Mouse (Mus musculus) forebrain, postnatal 0 days (tissue): ENCODE measurements around the gene Cacna1g. TPM values are rescaled to one million over a fixed set of nuclear protein-coding genes. Genes with fewer than 3 reads are reported as not detected.

ENCODE experiments used
- ATAC-seq: fragments of 200-750 bp; cut with Nextera tagmentation; 2 replicates; pipeline ENCODE4 v1.8.0; 2017; ENCODE audit warnings: mild to moderate bottlenecking, moderate library complexity
- DNase-seq: peaks from one replicate; pipeline ENCODE4 v3.0.0-alpha.2; 2015
- H3K27ac ChIP-seq: fragments of 300-500 bp; sonication (generic); 2 replicates; pipeline ENCODE4 v1.5.1; 2014; ENCODE audit warnings: low read depth, mild to moderate bottlenecking, antibody characterized with exemption, low read length, moderate library complexity, mixed read lengths
- H3K27me3 ChIP-seq: fragments of 300-500 bp; sonication (generic); 2 replicates; pipeline ENCODE4 v1.6.1; 2014; ENCODE audit warnings: mild to moderate bottlenecking, low read length, mixed read lengths; ENCODE audit not compliant: insufficient read depth
- H3K36me3 ChIP-seq: fragments of 300-500 bp; sonication (generic); 2 replicates; pipeline ENCODE4 v1.6.1; 2014; ENCODE audit warnings: mild to moderate bottlenecking, moderate library complexity; ENCODE audit not compliant: insufficient read depth
- H3K4me1 ChIP-seq: fragments of 300-500 bp; sonication (generic); 2 replicates; pipeline ENCODE4 v1.6.1; 2014; ENCODE audit warnings: antibody characterized with exemption; ENCODE audit not compliant: insufficient read depth
- H3K4me2 ChIP-seq: fragments of 300-500 bp; sonication (generic); 2 replicates; pipeline ENCODE4 v1.6.1; 2014; ENCODE audit warnings: low read depth, mild to moderate bottlenecking, moderate library complexity
- H3K4me3 ChIP-seq: fragments of 300-500 bp; sonication (generic); 2 replicates; pipeline ENCODE4 v1.5.1; 2014; ENCODE audit warnings: low read depth, low read length, mixed read lengths
- H3K9ac ChIP-seq: fragments of 300-500 bp; sonication (generic); 2 replicates; pipeline ENCODE4 v1.6.1; 2014; ENCODE audit warnings: mild to moderate bottlenecking
- H3K9me3 ChIP-seq: fragments of 300-500 bp; sonication (generic); 2 replicates; pipeline ENCODE4 v1.6.1; 2016; ENCODE audit warnings: low read length
- CTCF ChIP-seq: sonication (generic); IDR thresholded peaks from 2 replicates; pipeline ENCODE4 v1.5.1; 2016; ENCODE audit warnings: antibody characterized with exemption, control low read depth, low read depth
- WGBS: fragments of 180-500 bp; shearing (Covaris S2); extraction: QIAGEN DNeasy Blood & Tissue Kit; methylation state at CpG from one replicate; pipeline ENCODE4 v1.1.7; 2014; 5-methylcytosine and 5-hydroxymethylcytosine counted together
- polyA plus RNA-seq: library from polyadenylated mRNA; unstranded; fragments of >200 nt; fragmentation: Nextera tagmentation; extraction: Ambion mirVana; gene quantifications from 2 replicates; pipeline ENCODE4 v1.2.1, GENCODE M21; 2015
- total RNA-seq: library from RNA; depleted of rRNA; stranded (reverse); fragments of >200 nt; gene quantifications from 2 replicates; pipeline ENCODE4 v1.2.3, GENCODE M21; 2014; rRNA removed

Cacna1g gene
- total and polyA plus RNA-seq, 2 experiments from 2014 or later: 5.3 to 62.9 TPM

- ATAC-seq (no peak), DNase-seq (no peak)
- Histone ChIP-seq H3K9me3 (no peaks in the 10 kb centered on the region), H3K27ac (no peak overlapping the region), H3K27me3 (no peaks in the 10 kb centered on the region), H3K4me1 (no peaks in the 10 kb centered on the region), H3K4me3 (no peak overlapping the region), H3K9ac (no peak overlapping the region), H3K36me3 (no peaks in the 10 kb centered on the region), H3K4me2 (no peak overlapping the region)
- TF ChIP-seq CTCF: no peak
- 89% methylated on average over 6 of the region's 6 CpGs for WGBS
These were observed 104.0 kb downstream of the Cacna1g start for GRCm38 (mm10) chr11:94369981-94370380.

GRCm38 (mm10) chr11:94365340-94365739 is 108.7 kb downstream of the Cacna1g start:
- no peak overlapping the region for H3K9ac ChIP-seq
- no peaks in the 10 kb centered on the region for H3K36me3 ChIP-seq
- H3K4me2 ChIP-seq: no peak overlapping the region
- no peak overlapping the region for H3K27ac ChIP-seq
- ATAC-seq: no peak
- no peak for DNase-seq
- H3K27me3 ChIP-seq: no peaks in the 10 kb centered on the region
- H3K9me3 ChIP-seq: no peaks in the 10 kb centered on the region
- no peak overlapping the region for H3K4me3 ChIP-seq
- no peaks in the 10 kb centered on the region for H3K4me1 ChIP-seq
- WGBS: 81% methylated on average over 3 of the region's 3 CpGs
- TF ChIP-seq CTCF: no peak

GRCm38 (mm10) chr11:94363690-94364089 is 110.3 kb downstream of the Cacna1g start:
- Histone ChIP-seq H3K27me3 (no peaks in the 10 kb centered on the region), H3K9me3 (no peaks in the 10 kb centered on the region), H3K9ac (no peak overlapping the region), H3K4me3 (no peak overlapping the region), H3K4me1 (no peaks in the 10 kb centered on the region), H3K36me3 (no peaks in the 10 kb centered on the region), H3K27ac (no peak overlapping the region), H3K4me2 (no peak overlapping the region)
- no peak for ATAC-seq
- DNase-seq: no peak
- TF ChIP-seq CTCF: no peak
- WGBS: 81% methylated on average over 7 of the region's 7 CpGs

- no peak for TF ChIP-seq CTCF
- Histone ChIP-seq H3K36me3 (no peaks in the 10 kb centered on the region), H3K27ac (no peak overlapping the region), H3K9me3 (no peaks in the 10 kb centered on the region), H3K27me3 (no peaks in the 10 kb centered on the region), H3K9ac (no peak overlapping the region), H3K4me1 (no peaks in the 10 kb centered on the region), H3K4me3 (no peak overlapping the region), H3K4me2 (no peak overlapping the region)
- DNase-seq: no peak
- WGBS: 82% methylated on average over 5 of the region's 5 CpGs
- ATAC-seq: no peak
These were observed 111.9 kb downstream of the Cacna1g start for GRCm38 (mm10) chr11:94362101-94362500.

- TF ChIP-seq CTCF: no peak
- no peak for DNase-seq
- Histone ChIP-seq H3K27me3 (no peaks in the 10 kb centered on the region), H3K4me3 (no peak overlapping the region), H3K9me3 (no peaks in the 10 kb centered on the region), H3K9ac (no peak overlapping the region), H3K4me2 (no peak overlapping the region), H3K4me1 (no peaks in the 10 kb centered on the region), H3K36me3 (no peaks in the 10 kb centered on the region), H3K27ac (no peak overlapping the region)
- ATAC-seq: no peak
- WGBS: 93% methylated on average over 14 of the region's 14 CpGs
These were observed 112.7 kb downstream of the Cacna1g start for GRCm38 (mm10) chr11:94361166-94361870.

GRCm38 (mm10) chr11:94359168-94359567 is 114.8 kb downstream of the Cacna1g start:
- no peaks in the 10 kb centered on the region for H3K4me1 ChIP-seq
- no peak for TF ChIP-seq CTCF
- H3K9me3 ChIP-seq: no peaks in the 10 kb centered on the region
- H3K27me3 ChIP-seq: no peaks in the 10 kb centered on the region
- ATAC-seq (no peak), DNase-seq (no peak)
- WGBS: 92% methylated on average over 12 of the region's 12 CpGs
- no peak overlapping the region for H3K27ac ChIP-seq
- no peak overlapping the region for H3K9ac ChIP-seq
- H3K36me3 ChIP-seq: no peaks in the 10 kb centered on the region
- no peak overlapping the region for H3K4me3 ChIP-seq
- no peak overlapping the region for H3K4me2 ChIP-seq

Other genes with a start within 250 kb of the Cacna1g start
- 5.9 and 6.4 TPM in 2 replicates for gene Wfikkn2, start 228.2 kb downstream of the Cacna1g start, total RNA-seq
- 6.5 and 10.0 TPM in 2 replicates for gene Wfikkn2, start 228.2 kb downstream of the Cacna1g start, polyA plus RNA-seq
- 0.92 TPM in 1 of 2 replicates, not detected in the other for gene Gm21885, start 192.3 kb downstream of the Cacna1g start, total RNA-seq
- gene Gm21885, start 192.3 kb downstream of the Cacna1g start, polyA plus RNA-seq: 0.19 TPM in 1 of 2 replicates, not detected in the other
- gene Luc7l3, start 152.2 kb downstream of the Cacna1g start, total RNA-seq: 88.8 and 108 TPM in 2 replicates
- 76.8 and 87.2 TPM in 2 replicates for gene Luc7l3, start 152.2 kb downstream of the Cacna1g start, polyA plus RNA-seq
- 45.5 and 51.8 TPM in 2 replicates for gene Ankrd40, start 146.2 kb downstream of the Cacna1g start, total RNA-seq
- 13.7 and 15.0 TPM in 2 replicates for gene Ankrd40, start 146.2 kb downstream of the Cacna1g start, polyA plus RNA-seq
- gene Abcc3, start 81.2 kb downstream of the Cacna1g start, total RNA-seq: 1.1 and 1.6 TPM in 2 replicates
- 0.97 and 0.98 TPM in 2 replicates for gene Abcc3, start 81.2 kb downstream of the Cacna1g start, polyA plus RNA-seq
- 0.92 and 3.1 TPM in 2 replicates for gene Spata20, start 12.0 kb upstream of the Cacna1g start, total RNA-seq
- gene Spata20, start 12.0 kb upstream of the Cacna1g start, polyA plus RNA-seq: 0.99 and 2.3 TPM in 2 replicates
- 2.0 and 2.5 TPM in 2 replicates for gene Epn3, start 25.8 kb upstream of the Cacna1g start, total RNA-seq
- 0.96 and 1.4 TPM in 2 replicates for gene Epn3, start 25.8 kb upstream of the Cacna1g start, polyA plus RNA-seq
- 0.77 and 2.1 TPM in 2 replicates for gene Mycbpap, start 47.5 kb upstream of the Cacna1g start, total RNA-seq
- 1.5 and 1.7 TPM in 2 replicates for gene Mycbpap, start 47.5 kb upstream of the Cacna1g start, polyA plus RNA-seq
- 12.2 and 12.6 TPM in 2 replicates for gene Rsad1, start 75.1 kb upstream of the Cacna1g start, total RNA-seq
- 7.7 and 8.8 TPM in 2 replicates for gene Rsad1, start 75.1 kb upstream of the Cacna1g start, polyA plus RNA-seq
- gene Chad, start 90.8 kb upstream of the Cacna1g start, total RNA-seq: not detected in 2 replicates
- gene Chad, start 90.8 kb upstream of the Cacna1g start, polyA plus RNA-seq: 0.30 and 0.44 TPM in 2 replicates
- 2.6 and 4.3 TPM in 2 replicates for gene Acsf2, start 127.7 kb upstream of the Cacna1g start, total RNA-seq
- gene Acsf2, start 127.7 kb upstream of the Cacna1g start, polyA plus RNA-seq: 1.5 and 1.6 TPM in 2 replicates
- gene Lrrc59, start 155.6 kb upstream of the Cacna1g start, total RNA-seq: 116 and 127 TPM in 2 replicates
- gene Lrrc59, start 155.6 kb upstream of the Cacna1g start, polyA plus RNA-seq: 144 and 145 TPM in 2 replicates
- gene Mrpl27, start 179.6 kb upstream of the Cacna1g start, total RNA-seq: 50.7 and 57.0 TPM in 2 replicates
- 126 and 149 TPM in 2 replicates for gene Mrpl27, start 179.6 kb upstream of the Cacna1g start, polyA plus RNA-seq
- gene Eme1, start 179.8 kb upstream of the Cacna1g start, total RNA-seq: 2.4 and 2.5 TPM in 2 replicates
- 1.4 and 1.6 TPM in 2 replicates for gene Eme1, start 179.8 kb upstream of the Cacna1g start, polyA plus RNA-seq
- gene Xylt2, start 203.3 kb upstream of the Cacna1g start, total RNA-seq: 24.0 and 34.0 TPM in 2 replicates
- 9.1 and 10.9 TPM in 2 replicates for gene Xylt2, start 203.3 kb upstream of the Cacna1g start, polyA plus RNA-seq
- gene Gm11541, start 230.3 kb upstream of the Cacna1g start, total RNA-seq: not detected in 2 replicates
- gene Gm11541, start 230.3 kb upstream of the Cacna1g start, polyA plus RNA-seq: not detected in 2 replicates